8 mouse cellular contexts compared by ENCODE assay signal in genomic region chr14:118088437-118089207, GRCm38 (mm10). TPM values are rescaled to one million over a fixed set of nuclear protein-coding genes. Genes with fewer than 3 reads are reported as not detected.
DNase-seq lines count a peak whose midpoint lies in the region; ATAC-seq and TF ChIP-seq lines count a peak whose summit lies in the region.

No protein-coding gene starts in this region.

- TF ChIP-seq CTCF in gastrocnemius, adult 2 months (IDR thresholded peaks at IDR 0.05) = no peak

- H3K4me1 ChIP-seq in forebrain, embryonic 16.5 days (replicated peaks; ENCODE audit: control insufficient read depth, insufficient read depth, low read length) = peaks cover 11% of the 10 kb centered on the region
- H3K4me1 ChIP-seq in limb, embryonic 11.5 days (ENCODE audit: control insufficient read depth, insufficient read depth, low read length) = 0 out of 2 replicates have a peak, but pooled peaks cover 3% of the 10 kb centered on the region
- H3K4me1 ChIP-seq in midbrain, embryonic 12.5 days = peaks cover 8% of the 10 kb centered on the region; the same call in 1 of the 2 replicates

- H3K36me3 ChIP-seq in forebrain, embryonic 16.5 days (ENCODE audit: control insufficient read depth, insufficient read depth) = no peaks in the 10 kb centered on the region
- H3K36me3 ChIP-seq in limb, embryonic 11.5 days (ENCODE audit: control insufficient read depth, insufficient read depth, low read length) = no peaks in the 10 kb centered on the region
- H3K36me3 ChIP-seq in midbrain, embryonic 12.5 days = no peaks in the 10 kb centered on the region

- peak overlapping the region; percentile 75 for H3K4me2 ChIP-seq in forebrain, embryonic 16.5 days (ENCODE audit: low read length)
- peak overlapping the region; percentile 62 for H3K4me2 ChIP-seq in limb, embryonic 11.5 days (ENCODE audit: low read depth, severe bottlenecking)
- peak overlapping the region; percentile 68 for H3K4me2 ChIP-seq in midbrain, embryonic 12.5 days (replicated peaks)

- H3K9me3 ChIP-seq in forebrain, embryonic 16.5 days (ENCODE audit: control insufficient read depth, low read length) = no peaks in the 10 kb centered on the region
- H3K9me3 ChIP-seq in limb, embryonic 11.5 days (ENCODE audit: control insufficient read depth, low read length) = no peaks in the 10 kb centered on the region
- no peaks in the 10 kb centered on the region for H3K9me3 ChIP-seq in midbrain, embryonic 12.5 days

- WGBS in forebrain, embryonic 16.5 days = 2% methylated on average over 22 of the region's 22 CpGs
- 15% methylated on average over 22 of the region's 22 CpGs for WGBS in limb, embryonic 11.5 days
- 8% methylated on average over 22 of the region's 22 CpGs for WGBS in midbrain, embryonic 12.5 days

- peak; percentile 46 for ATAC-seq in forebrain, embryonic 16.5 days
- peak; percentile 40; the same call in 1 of the 2 replicates for ATAC-seq in limb, embryonic 11.5 days (ENCODE audit: insufficient number of reproducible peaks, low FRiP score, low TSS enrichment, low read depth)
- peak; percentile 50 for ATAC-seq in midbrain, embryonic 12.5 days (ENCODE audit: low FRiP score, low read depth)

- peak overlapping the region; percentile 54 for H3K9ac ChIP-seq in forebrain, embryonic 16.5 days (replicated peaks; ENCODE audit: low read depth, low read length)
- H3K9ac ChIP-seq in limb, embryonic 11.5 days (ENCODE audit: low read length) = peak overlapping the region; percentile 55
- peak overlapping the region; percentile 58 for H3K9ac ChIP-seq in midbrain, embryonic 12.5 days (replicated peaks)

- peak overlapping the region; percentile 90 for H3K27ac ChIP-seq in gastrocnemius, adult 2 months
- 0 out of 2 replicates have a peak overlapping the region, but pooled peaks have one; percentile 41 for H3K27ac ChIP-seq in forebrain, embryonic 16.5 days (ENCODE audit: low read length)
- no peak overlapping the region for H3K27ac ChIP-seq in limb, embryonic 11.5 days (replicated peaks; ENCODE audit: low read depth, low read length)
- H3K27ac ChIP-seq in midbrain, embryonic 12.5 days (replicated peaks) = peak overlapping the region; percentile 47; the same call in 1 of the 2 replicates

- no peak for DNase-seq in gastrocnemius, adult 2 months
- no peak for DNase-seq in gastrocnemius, adult 8-10 months (ENCODE audit: low spot score in 2 of 2)
- DNase-seq in MN1 (ENCODE audit: low spot score) = peak; percentile 35
- DNase-seq in limb, embryonic 11.5 days (ENCODE audit: low spot score) = no peak
- no peak for DNase-seq in cerebellum, adult 9-10 months
- DNase-seq in right cerebral cortex, postnatal 14 days = no peak

- intact Hi-C loops in gastrocnemius, adult 2 months (cut with DNase I) = loop anchor here (5.0 kb wide), 1 partner anchor 44 kb away; the partner anchor contains the start of gene Tgds

- peak overlapping the region; percentile 95 for H3K4me3 ChIP-seq in gastrocnemius, adult 2 months
- H3K4me3 ChIP-seq in forebrain, embryonic 16.5 days (replicated peaks; ENCODE audit: low read length) = peak overlapping the region; percentile 63
- H3K4me3 ChIP-seq in limb, embryonic 11.5 days (ENCODE audit: low read depth, low read length) = peak overlapping the region; percentile 58
- peak overlapping the region; percentile 66 for H3K4me3 ChIP-seq in midbrain, embryonic 12.5 days

- H3K27me3 ChIP-seq in forebrain, embryonic 16.5 days (replicated peaks; ENCODE audit: control insufficient read depth, insufficient read depth, low read length) = 0 out of 2 replicates have a peak, but pooled peaks cover 2% of the 10 kb centered on the region
- H3K27me3 ChIP-seq in limb, embryonic 11.5 days (ENCODE audit: control insufficient read depth, insufficient read depth, low read length) = no peaks in the 10 kb centered on the region
- peaks cover 23% of the 10 kb centered on the region; the same call in 1 of the 2 replicates for H3K27me3 ChIP-seq in midbrain, embryonic 12.5 days

RNA-seq across cellular contexts. Expression of gene Dct, which starts 36.6 kb away (rescaled TPM):
- total RNA-seq in gastrocnemius, adult 2 months (2021) = under 1 TPM; 0.56 to 0.59 TPM
- under 1 TPM; 0.22 to 0.75 (median 0.45) TPM for total RNA-seq in gastrocnemius, adult 8-10 months (2022)
- polyA plus RNA-seq in forebrain, embryonic 16.5 days (2015; fragmentation: Nextera tagmentation; extraction: Ambion mirVana) = 6.3 and 6.4 TPM in 2 replicates
- polyA plus RNA-seq in limb, embryonic 11.5 days (2014; fragmentation: Nextera tagmentation; extraction: Ambion mirVana) = 1.5 and 1.6 TPM in 2 replicates
- polyA plus RNA-seq in midbrain, embryonic 12.5 days (2016; fragmentation: Nextera tagmentation; extraction: Ambion mirVana) = 1.2 and 1.5 TPM in 2 replicates

RNA-seq across cellular contexts. Expression of gene Tgds, which starts 43.9 kb away (rescaled TPM):
- 1 to 10 TPM; 5.0 to 7.9 TPM for total RNA-seq in gastrocnemius, adult 2 months (2021)
- 1 to 10 TPM; 4.4 to 6.5 (median 5.6) TPM for total RNA-seq in gastrocnemius, adult 8-10 months (2022)
- polyA plus RNA-seq in forebrain, embryonic 16.5 days (2015; fragmentation: Nextera tagmentation; extraction: Ambion mirVana) = 20.2 and 22.8 TPM in 2 replicates
- polyA plus RNA-seq in limb, embryonic 11.5 days (2014; fragmentation: Nextera tagmentation; extraction: Ambion mirVana) = 37.0 and 38.7 TPM in 2 replicates
- polyA plus RNA-seq in midbrain, embryonic 12.5 days (2016; fragmentation: Nextera tagmentation; extraction: Ambion mirVana) = 22.0 and 26.3 TPM in 2 replicates

RNA-seq across cellular contexts. Expression of gene Gpr180, which starts 48.3 kb away (rescaled TPM):
- total RNA-seq in gastrocnemius, adult 2 months (2021) = 10 to 100 TPM; 29.3 to 32.8 TPM
- 10 to 100 TPM; 38.8 to 41.3 (median 40.8) TPM for total RNA-seq in gastrocnemius, adult 8-10 months (2022)
- 32.7 and 33.5 TPM in 2 replicates for polyA plus RNA-seq in forebrain, embryonic 16.5 days (2015; fragmentation: Nextera tagmentation; extraction: Ambion mirVana)
- polyA plus RNA-seq in limb, embryonic 11.5 days (2014; fragmentation: Nextera tagmentation; extraction: Ambion mirVana) = 50.0 and 53.3 TPM in 2 replicates
- 32.8 and 35.9 TPM in 2 replicates for polyA plus RNA-seq in midbrain, embryonic 12.5 days (2016; fragmentation: Nextera tagmentation; extraction: Ambion mirVana)
